Mouse (Mus musculus): ENCODE data around the gene Gm8978. TPM values are rescaled to one million over a fixed set of nuclear protein-coding genes. Genes with fewer than 3 reads are reported as not detected.
A peak's percentile ranks its signal among the peaks of the same experiment; 100 is the strongest.
"Not testable (repeated sequence)": the region's sequence is repeated elsewhere in the genome, so short reads cannot be mapped to it uniquely, and the experiment has no call there.

Gene Gm8978
- total RNA-seq (2021): not detected
- long read RNA-seq, experiment 1: 0 reads
- long read RNA-seq, experiment 2: 0 reads

DNA sequence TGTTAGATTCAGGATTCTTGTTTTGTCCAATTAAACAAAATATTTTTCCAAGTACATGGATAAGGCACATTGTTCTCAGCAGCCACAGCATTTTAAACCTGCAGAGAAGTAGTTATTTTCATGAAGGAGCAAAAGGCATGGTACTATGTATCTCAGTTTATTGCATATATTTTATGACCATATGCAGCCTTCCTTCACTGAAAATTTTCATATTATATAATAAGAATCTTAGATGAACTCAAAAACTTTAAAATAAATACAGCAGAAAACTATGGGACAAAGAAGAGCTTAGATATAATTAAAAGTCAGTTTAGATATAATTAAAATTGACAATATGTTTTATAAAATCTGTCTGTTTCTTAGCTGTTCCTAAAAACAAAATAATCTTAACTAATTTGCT lies at the start of gene Gm8978:
Gene Gm8978 (minus strand): TSS at position 101 of the 400 bp plus-strand sequence.
- DNase-seq (ENCODE audit: low spot score in 2 of 2): not testable (repeated sequence)

DNA sequence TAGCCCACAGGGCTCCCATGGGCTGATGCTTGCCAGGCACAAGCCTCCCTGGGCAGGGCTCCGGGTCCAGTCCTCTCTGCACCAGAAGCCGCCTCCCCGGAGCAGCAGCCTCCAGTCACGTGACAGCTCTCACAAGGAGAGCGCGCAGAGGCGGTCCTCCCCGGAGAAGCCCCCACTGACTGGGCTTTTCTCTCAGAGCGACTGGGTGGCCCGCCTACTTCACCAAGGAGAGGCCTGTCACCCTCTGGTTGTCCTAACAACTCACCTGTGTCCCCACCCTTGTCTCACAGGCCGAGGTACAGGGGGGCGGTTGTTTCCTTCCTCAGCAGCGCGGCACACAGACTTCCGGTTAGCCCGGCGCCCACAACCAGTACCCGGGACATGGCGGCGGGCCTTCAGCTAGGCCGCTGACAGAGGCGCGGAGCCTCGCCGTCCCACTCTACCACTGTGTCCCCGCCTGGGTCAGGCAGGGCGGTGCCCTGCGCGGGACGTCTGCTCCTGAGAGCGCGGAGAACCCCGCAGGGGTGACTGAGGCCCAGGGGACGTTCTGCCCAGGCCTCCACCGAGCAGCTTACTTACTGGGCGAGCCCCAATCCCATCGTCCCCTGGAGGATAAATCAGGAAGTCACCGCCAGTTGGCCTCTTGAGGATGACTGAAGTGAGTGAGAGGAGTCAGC lies 35.3 kb downstream of the Gm8978 start:
- peak; percentile 23 to 38 for DNase-seq (ENCODE audit: low spot score in 2 of 2)

DNA sequence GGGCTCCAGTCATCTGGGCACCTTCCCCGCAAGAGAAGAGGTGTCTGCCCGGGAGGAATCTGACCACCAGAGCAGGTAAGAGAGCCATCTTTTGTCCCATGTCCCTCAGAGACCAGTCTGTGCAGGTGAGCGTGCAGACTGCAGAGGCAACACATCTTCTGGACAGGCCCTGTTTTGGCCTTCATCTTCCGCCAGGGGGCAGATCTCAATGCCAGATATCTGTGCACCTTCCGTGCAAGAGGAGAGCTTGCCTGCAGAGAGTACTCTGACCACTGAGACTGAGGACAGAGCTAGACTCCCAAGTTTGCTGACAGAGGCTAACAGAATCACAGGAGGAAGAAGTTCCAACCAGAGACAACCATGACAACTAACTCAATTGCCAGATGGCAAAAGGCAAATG lies 56.5 kb downstream of the Gm8978 start:
- DNase-seq (ENCODE audit: low spot score in 2 of 2): not testable (repeated sequence)

Small RNA genes within 50 kb of the gene (microRNA-seq; reads per million reads assigned to microRNA genes)
- 0 reads per million in 2 experiments for gene Gm27440

Other genes with a start within 250 kb of the Gm8978 start
- gene Rnls, start 233.0 kb downstream of the Gm8978 start, total RNA-seq (2021): 1 to 10 TPM; 1.1 to 1.9 TPM
- gene Lipo4, start 107.5 kb downstream of the Gm8978 start, total RNA-seq (2021): not detected
- under 1 TPM in 1 of 2 experiments, not detected in 1; 0.19 TPM for gene Lipo2, start 126.1 kb upstream of the Gm8978 start, total RNA-seq (2021)
- 1 to 10 TPM; 5.0 to 5.6 TPM for gene Lipo3, start 136.7 kb upstream of the Gm8978 start, total RNA-seq (2021)
- gene Lipo1, start 162.2 kb upstream of the Gm8978 start, total RNA-seq (2021): not detected

Data from left cerebral cortex, adult 18-20 months (tissue).